8 mouse cellular contexts compared by ENCODE assay signal in the genomic region with DNA sequence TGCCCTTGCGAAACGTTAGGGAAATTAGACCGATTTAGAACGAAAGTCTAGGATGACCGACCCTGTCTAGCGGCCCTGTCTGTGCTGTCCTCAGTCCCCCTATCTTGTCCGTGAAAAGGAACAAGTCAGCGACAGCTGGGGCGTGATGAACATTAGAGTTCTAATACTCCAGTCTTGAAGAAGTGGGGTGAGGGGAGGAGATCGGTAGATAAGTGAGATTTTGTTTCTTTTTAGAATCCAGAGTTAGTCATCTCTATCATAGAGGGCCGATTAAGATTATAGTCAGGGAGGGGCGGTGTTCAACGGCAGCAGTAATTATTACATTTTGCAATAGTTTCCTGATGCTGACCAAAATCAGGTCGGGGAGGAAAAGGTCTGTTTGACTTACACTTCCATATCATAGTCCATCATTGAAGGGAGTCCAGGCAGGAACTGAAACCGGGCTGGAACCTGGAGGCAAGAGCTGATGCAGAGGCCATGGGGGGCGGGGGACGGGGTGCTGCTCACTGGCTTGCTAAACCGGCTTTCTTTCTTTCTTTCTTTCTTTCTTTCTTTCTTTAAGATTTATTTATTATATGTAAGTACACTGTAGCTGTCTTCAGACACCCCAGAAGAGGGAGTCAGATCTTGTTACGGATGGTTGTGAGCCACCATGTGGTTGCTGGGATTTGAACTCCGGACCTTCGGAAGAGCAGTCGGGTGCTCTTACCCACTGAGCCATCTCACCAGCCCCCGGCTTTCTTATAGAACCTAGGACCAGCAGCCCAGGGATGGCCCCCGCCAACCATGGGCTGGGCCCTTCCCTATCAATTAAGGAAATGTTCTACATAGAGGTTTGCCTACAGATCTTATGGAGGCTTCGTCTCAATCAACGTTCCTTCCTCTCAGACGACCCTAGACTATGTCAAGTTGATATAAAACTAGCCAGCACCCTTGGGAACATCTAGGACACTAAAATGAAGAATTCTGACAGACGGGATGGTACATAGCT. TPM values are rescaled to one million over a fixed set of nuclear protein-coding genes. Genes with fewer than 3 reads are reported as not detected.
DNase-seq lines count a peak whose midpoint lies in the region; ATAC-seq and TF ChIP-seq lines count a peak whose summit lies in the region.

No protein-coding gene starts in this region.

- H3K36me3 ChIP-seq in thymus, adult 2 months (ENCODE audit: control insufficient read depth, insufficient read depth, low read length) = no peaks in the 10 kb centered on the region
- no peaks in the 10 kb centered on the region for H3K36me3 ChIP-seq in forebrain, embryonic 13.5 days (ENCODE audit: poor library complexity, severe bottlenecking)
- peaks cover 10% of the 10 kb centered on the region; the same call in 1 of the 2 replicates for H3K36me3 ChIP-seq in liver, embryonic 12.5 days
- H3K36me3 ChIP-seq in stomach, embryonic 16.5 days (ENCODE audit: control insufficient read depth, insufficient read depth, low read length) = no peaks in the 10 kb centered on the region

- 34% methylated on average over 28 of the region's 28 CpGs for WGBS in thymus, adult 2 months
- 31% methylated on average over 28 of the region's 28 CpGs for WGBS in forebrain, embryonic 13.5 days
- 25% methylated on average over 28 of the region's 28 CpGs for WGBS in liver, embryonic 12.5 days (ENCODE audit: insufficient replicate concordance)
- WGBS in stomach, embryonic 16.5 days = 27% methylated on average over 28 of the region's 28 CpGs

- H3K4me1 ChIP-seq in thymus, adult 2 months (replicated peaks; ENCODE audit: control insufficient read depth, insufficient read depth, low read length) = peaks cover 8% of the 10 kb centered on the region; the same call in 1 of the 2 replicates
- peaks cover 24% of the 10 kb centered on the region for H3K4me1 ChIP-seq in forebrain, embryonic 13.5 days
- H3K4me1 ChIP-seq in liver, embryonic 12.5 days = peaks cover 35% of the 10 kb centered on the region
- peaks cover 15% of the 10 kb centered on the region for H3K4me1 ChIP-seq in stomach, embryonic 16.5 days (ENCODE audit: control insufficient read depth, insufficient read depth, low read length)

- H3K27me3 ChIP-seq in thymus, adult 2 months (ENCODE audit: control insufficient read depth, insufficient read depth, low read length) = no peaks in the 10 kb centered on the region
- peaks cover 53% of the 10 kb centered on the region for H3K27me3 ChIP-seq in forebrain, embryonic 13.5 days
- H3K27me3 ChIP-seq in liver, embryonic 12.5 days (replicated peaks) = peaks cover 5% of the 10 kb centered on the region
- H3K27me3 ChIP-seq in stomach, embryonic 16.5 days (ENCODE audit: control insufficient read depth, insufficient read depth, low read length) = no peaks in the 10 kb centered on the region

- TF ChIP-seq POLR2A in thymus, adult 2 months (IDR thresholded peaks at IDR 0.05; ENCODE audit: control insufficient read depth, extremely low read depth, insufficient read depth, low read length, poor library complexity) = no peak

- DNase-seq in thymus, adult 2 months = no peak
- DNase-seq in thymus, postnatal 14 days = no peak
- no peak for DNase-seq in cerebellum, adult 9-10 months
- DNase-seq in retina, embryonic 14.5 days (ENCODE audit: low spot score) = no peak
- DNase-seq in layer of hippocampus, postnatal 10 days (ENCODE audit: low spot score in 2 of 2) = no peak

- H3K4me3 ChIP-seq in thymus, adult 2 months (ENCODE audit: control insufficient read depth, insufficient read depth, low read length) = peak overlapping the region; percentile 31
- peak overlapping the region; percentile 64 for H3K4me3 ChIP-seq in forebrain, embryonic 13.5 days
- peak overlapping the region; percentile 83 for H3K4me3 ChIP-seq in liver, embryonic 12.5 days
- peak overlapping the region; percentile 84 for H3K4me3 ChIP-seq in stomach, embryonic 16.5 days (replicated peaks; ENCODE audit: low read length)

- peak overlapping the region; percentile 27; the same call in 1 of the 2 replicates for H3K27ac ChIP-seq in thymus, adult 2 months (ENCODE audit: control insufficient read depth, insufficient read depth, low read length)
- H3K27ac ChIP-seq in forebrain, embryonic 13.5 days = no peak overlapping the region
- H3K27ac ChIP-seq in liver, embryonic 12.5 days = peak overlapping the region; percentile 78
- H3K27ac ChIP-seq in stomach, embryonic 16.5 days (ENCODE audit: low read length) = peak overlapping the region; percentile 90

- peak overlapping the region; percentile 22; the same call in 1 of the 2 replicates for H3K9ac ChIP-seq in forebrain, embryonic 13.5 days
- peak overlapping the region; percentile 68 for H3K9ac ChIP-seq in liver, embryonic 12.5 days
- peak overlapping the region; percentile 75 for H3K9ac ChIP-seq in stomach, embryonic 16.5 days (ENCODE audit: low read length)

- no peak for TF ChIP-seq CTCF in thymus, adult 2 months (IDR thresholded peaks at IDR 0.05; ENCODE audit: borderline replicate concordance, control insufficient read depth, extremely low read depth, insufficient read depth, low read length, poor library complexity)

- peak; percentile 17; the same call in 1 of the 2 replicates for ATAC-seq in forebrain, embryonic 13.5 days
- peak; percentile 38; the same call in 1 of the 2 replicates for ATAC-seq in liver, embryonic 12.5 days
- no peak for ATAC-seq in stomach, embryonic 16.5 days (ENCODE audit: insufficient read depth, low FRiP score)

- peak overlapping the region; percentile 98 for H3K4me2 ChIP-seq in forebrain, embryonic 13.5 days
- H3K4me2 ChIP-seq in liver, embryonic 12.5 days = peak overlapping the region; percentile 100
- H3K4me2 ChIP-seq in stomach, embryonic 16.5 days (ENCODE audit: low read depth, low read length) = peak overlapping the region; percentile 95

- H3K9me3 ChIP-seq in forebrain, embryonic 13.5 days (replicated peaks) = no peaks in the 10 kb centered on the region
- no peaks in the 10 kb centered on the region for H3K9me3 ChIP-seq in liver, embryonic 12.5 days (replicated peaks)
- no peaks in the 10 kb centered on the region for H3K9me3 ChIP-seq in stomach, embryonic 16.5 days (replicated peaks; ENCODE audit: control insufficient read depth, low read length)

RNA-seq across cellular contexts. Expression of a gene that starts 1.0 kb away (rescaled TPM):
- polyA plus RNA-seq in thymus, adult 2 months (2012; rRNA removed) = 146 and 155 TPM in 2 replicates
- polyA plus RNA-seq in forebrain, embryonic 13.5 days (2015; fragmentation: Nextera tagmentation; extraction: Ambion mirVana) = 7.0 and 7.7 TPM in 2 replicates
- polyA plus RNA-seq in liver, embryonic 12.5 days (2016; fragmentation: Nextera tagmentation; extraction: Ambion mirVana) = 15.0 and 16.0 TPM in 2 replicates
- 32.9 TPM in 2 replicates for polyA plus RNA-seq in stomach, embryonic 16.5 days (2015; fragmentation: Nextera tagmentation; extraction: Ambion mirVana)
- total RNA-seq in layer of hippocampus, postnatal 10 days (2021) = 10 to 100 TPM; 10.1 to 11.9 TPM

RNA-seq across cellular contexts. Expression of a gene that starts 20.9 kb away (rescaled TPM):
- polyA plus RNA-seq in thymus, adult 2 months (2012; rRNA removed) = 25.6 and 27.1 TPM in 2 replicates
- 18.3 and 19.4 TPM in 2 replicates for polyA plus RNA-seq in forebrain, embryonic 13.5 days (2015; fragmentation: Nextera tagmentation; extraction: Ambion mirVana)
- 7.7 and 8.1 TPM in 2 replicates for polyA plus RNA-seq in liver, embryonic 12.5 days (2016; fragmentation: Nextera tagmentation; extraction: Ambion mirVana)
- 10.7 and 10.8 TPM in 2 replicates for polyA plus RNA-seq in stomach, embryonic 16.5 days (2015; fragmentation: Nextera tagmentation; extraction: Ambion mirVana)
- 10 to 100 TPM; 12.2 to 14.0 TPM for total RNA-seq in layer of hippocampus, postnatal 10 days (2021)

RNA-seq across cellular contexts. Expression of a gene that starts 22.4 kb away (rescaled TPM):
- 1,821 and 2,108 TPM in 2 replicates for polyA plus RNA-seq in thymus, adult 2 months (2012; rRNA removed)
- 2,951 and 3,131 TPM in 2 replicates for polyA plus RNA-seq in forebrain, embryonic 13.5 days (2015; fragmentation: Nextera tagmentation; extraction: Ambion mirVana)
- 2,924 and 3,037 TPM in 2 replicates for polyA plus RNA-seq in liver, embryonic 12.5 days (2016; fragmentation: Nextera tagmentation; extraction: Ambion mirVana)
- 3,732 and 3,890 TPM in 2 replicates for polyA plus RNA-seq in stomach, embryonic 16.5 days (2015; fragmentation: Nextera tagmentation; extraction: Ambion mirVana)
- 1,000 to 10,000 TPM; 2,468 to 2,532 TPM for total RNA-seq in layer of hippocampus, postnatal 10 days (2021)

RNA-seq across cellular contexts. Expression of a gene that starts 28.2 kb away (rescaled TPM):
- 2.7 and 3.9 TPM in 2 replicates for polyA plus RNA-seq in thymus, adult 2 months (2012; rRNA removed)
- polyA plus RNA-seq in forebrain, embryonic 13.5 days (2015; fragmentation: Nextera tagmentation; extraction: Ambion mirVana) = 4.1 TPM in 2 replicates
- 1.3 and 1.6 TPM in 2 replicates for polyA plus RNA-seq in liver, embryonic 12.5 days (2016; fragmentation: Nextera tagmentation; extraction: Ambion mirVana)
- 2.7 and 3.9 TPM in 2 replicates for polyA plus RNA-seq in stomach, embryonic 16.5 days (2015; fragmentation: Nextera tagmentation; extraction: Ambion mirVana)
- 10 to 100 TPM; 25.5 to 29.3 TPM for total RNA-seq in layer of hippocampus, postnatal 10 days (2021)

RNA-seq across cellular contexts. Expression of a gene that starts 32.7 kb away (rescaled TPM):
- 445 and 566 TPM in 2 replicates for polyA plus RNA-seq in thymus, adult 2 months (2012; rRNA removed)
- 740 and 741 TPM in 2 replicates for polyA plus RNA-seq in forebrain, embryonic 13.5 days (2015; fragmentation: Nextera tagmentation; extraction: Ambion mirVana)
- polyA plus RNA-seq in liver, embryonic 12.5 days (2016; fragmentation: Nextera tagmentation; extraction: Ambion mirVana) = 533 and 540 TPM in 2 replicates
- polyA plus RNA-seq in stomach, embryonic 16.5 days (2015; fragmentation: Nextera tagmentation; extraction: Ambion mirVana) = 2,126 and 2,216 TPM in 2 replicates
- total RNA-seq in layer of hippocampus, postnatal 10 days (2021) = 100 to 1,000 TPM; 608 to 632 TPM

Comparison
In these comparisons a context has a peak if more than half of its experiments do, and no peak if none do; other contexts are left out.
1. H3K4me3 ChIP-seq: peak in every context shown above with its lines; median percentile 84 in stomach, embryonic 16.5 days; 83 in liver, embryonic 12.5 days; 64 in forebrain, embryonic 13.5 days; 31 in thymus, adult 2 months.
2. H3K9ac ChIP-seq: peak in every context shown above with its lines; median percentile 75 in stomach, embryonic 16.5 days; 68 in liver, embryonic 12.5 days; 22 in forebrain, embryonic 13.5 days.